Mouse (Mus musculus) liver, postnatal 0 days (tissue): ENCODE measurements around the gene Gm3880. TPM values are rescaled to one million over a fixed set of nuclear protein-coding genes. Genes with fewer than 3 reads are reported as not detected.
"Not testable (repeated sequence)": the region's sequence is repeated elsewhere in the genome, so short reads cannot be mapped to it uniquely, and the experiment has no call there.

Source experiments
- ATAC-seq: fragments of 200-750 bp; cut with Nextera tagmentation; 2 replicates; pipeline ENCODE4 v1.8.0; 2017; ENCODE audit warnings: mild to moderate bottlenecking, moderate library complexity
- DNase-seq: peaks from one replicate; pipeline ENCODE4 v3.0.0-alpha.2; 2016
- H3K27ac ChIP-seq: fragments of 300-500 bp; sonication (generic); 2 replicates; pipeline ENCODE4 v1.5.1; 2014; ENCODE audit warnings: antibody characterized with exemption, moderate library complexity, mild to moderate bottlenecking, low read depth
- H3K27me3 ChIP-seq: fragments of 300-500 bp; sonication (generic); 2 replicates; pipeline ENCODE4 v1.6.1; 2014; ENCODE audit warnings: low read length, control low read depth, mixed read lengths; ENCODE audit not compliant: insufficient read depth
- H3K36me3 ChIP-seq: fragments of 300-500 bp; sonication (generic); replicated peaks from 2 replicates; pipeline ENCODE4 v1.6.1; 2014; ENCODE audit warnings: mild to moderate bottlenecking, control low read depth, low read length, moderate library complexity, mixed read lengths; ENCODE audit not compliant: insufficient read depth
- H3K4me1 ChIP-seq: fragments of 300-500 bp; sonication (generic); 2 replicates; pipeline ENCODE4 v1.6.1; 2014; ENCODE audit warnings: antibody characterized with exemption, mild to moderate bottlenecking, control low read depth; ENCODE audit not compliant: insufficient read depth
- H3K4me2 ChIP-seq: fragments of 300-500 bp; sonication (generic); 2 replicates; pipeline ENCODE4 v1.6.1; 2014; ENCODE audit warnings: low read depth, mild to moderate bottlenecking, low read length, moderate library complexity, mixed read lengths
- H3K4me3 ChIP-seq: fragments of 300-500 bp; sonication (generic); 2 replicates; pipeline ENCODE4 v1.5.1; 2014; ENCODE audit warnings: low read depth, low read length
- H3K9ac ChIP-seq: fragments of 300-500 bp; sonication (generic); replicated peaks from 2 replicates; pipeline ENCODE4 v1.6.1; 2014; ENCODE audit warnings: mild to moderate bottlenecking, moderate library complexity
- H3K9me3 ChIP-seq: fragments of 300-500 bp; sonication (generic); 2 replicates; pipeline ENCODE4 v1.6.1; 2016; ENCODE audit warnings: mild to moderate bottlenecking, control low read depth, low read length, mixed read lengths
- CTCF ChIP-seq: sonication (generic); IDR thresholded peaks from 2 replicates; pipeline ENCODE4 v1.5.1; 2016; ENCODE audit warnings: antibody characterized with exemption, low read depth
- EP300 ChIP-seq: IDR thresholded peaks from 2 replicates; pipeline ENCODE4 v1.6.1; 2016; ENCODE audit warnings: antibody characterized with exemption, low read depth, mild to moderate bottlenecking
- WGBS: fragments of 180-500 bp; shearing (Covaris S2); extraction: QIAGEN DNeasy Blood & Tissue Kit; methylation state at CpG from one replicate; pipeline ENCODE4 v1.1.7; 2014; ENCODE audit not compliant: insufficient replicate concordance; 5-methylcytosine and 5-hydroxymethylcytosine counted together
- polyA plus RNA-seq: library from polyadenylated mRNA; unstranded; fragments of >200 nt; fragmentation: Nextera tagmentation; extraction: Ambion mirVana; gene quantifications from 2 replicates; pipeline ENCODE4 v1.2.1, GENCODE M21; 2015

Gm3880 gene
- polyA plus RNA-seq: not detected in 2 replicates

- H3K9me3 ChIP-seq, H3K27me3 ChIP-seq, DNase-seq, H3K4me1 ChIP-seq, ATAC-seq, H3K36me3 ChIP-seq, H3K4me2 ChIP-seq, H3K27ac ChIP-seq, H3K4me3 ChIP-seq, H3K9ac ChIP-seq: not testable (repeated sequence)
- WGBS: 81% methylated on average over 5 of the region's 5 CpGs
These were observed at the start of gene Gm3880 for GRCm38 (mm10) chrX:102686872-102687271. Gene Gm3880, minus strand, starts transcription at chrX:102686972.

GRCm38 (mm10) chrX:102724226-102724625, 37.5 kb upstream of the Gm3880 start:
- H3K27ac ChIP-seq, H3K9me3 ChIP-seq, H3K9ac ChIP-seq, H3K36me3 ChIP-seq, H3K4me2 ChIP-seq, DNase-seq, H3K4me3 ChIP-seq, H3K27me3 ChIP-seq, H3K4me1 ChIP-seq, ATAC-seq: not testable (repeated sequence)
- WGBS: 77% methylated on average over 6 of the region's 6 CpGs

- H3K9ac ChIP-seq, DNase-seq, H3K27ac ChIP-seq, H3K9me3 ChIP-seq, H3K4me2 ChIP-seq, H3K36me3 ChIP-seq, H3K4me1 ChIP-seq, ATAC-seq, H3K4me3 ChIP-seq, H3K27me3 ChIP-seq: not testable (repeated sequence)
- WGBS: 73% methylated on average over 4 of the region's 10 CpGs
These were observed 20.8 kb upstream of the Gm3880 start, which contains the start of the genes Gm9112 and Dmrtc1b for GRCm38 (mm10) chrX:102707535-102707934. Gene Gm9112, minus strand, starts transcription at chrX:102707635. Gene Dmrtc1b, plus strand, starts transcription at chrX:102707865.

- not testable (repeated sequence) for H3K36me3 ChIP-seq, H3K27ac ChIP-seq, H3K4me3 ChIP-seq, DNase-seq, ATAC-seq, H3K27me3 ChIP-seq, H3K4me2 ChIP-seq, H3K4me1 ChIP-seq, H3K9ac ChIP-seq, H3K9me3 ChIP-seq
- 64% methylated on average over 3 of the region's 3 CpGs for WGBS
These were observed 13.9 kb upstream of the Gm3880 start for GRCm38 (mm10) chrX:102700636-102701035.

GRCm38 (mm10) chrX:102689252-102689651, 2.5 kb upstream of the Gm3880 start:
- H3K4me3 ChIP-seq, H3K9me3 ChIP-seq, H3K27ac ChIP-seq, ATAC-seq, H3K27me3 ChIP-seq, H3K36me3 ChIP-seq, H3K4me1 ChIP-seq, H3K4me2 ChIP-seq, H3K9ac ChIP-seq: not testable (repeated sequence)
- 6% methylated on average over 4 of the region's 4 CpGs for WGBS
- DNase-seq: peak; percentile 12
- TF ChIP-seq CTCF: peak; percentile 58

- 64% methylated on average over 3 of the region's 3 CpGs for WGBS
- not testable (repeated sequence) for DNase-seq, ATAC-seq, H3K27me3 ChIP-seq, H3K4me1 ChIP-seq, H3K27ac ChIP-seq, H3K36me3 ChIP-seq, H3K9ac ChIP-seq, H3K4me2 ChIP-seq, H3K4me3 ChIP-seq, H3K9me3 ChIP-seq
These were observed 2.1 kb downstream of the Gm3880 start for GRCm38 (mm10) chrX:102684706-102685105.

- Histone ChIP-seq H3K27ac (no peak overlapping the region), H3K4me1 (no peaks in the 10 kb centered on the region), H3K9me3 (no peaks in the 10 kb centered on the region), H3K9ac (no peak overlapping the region), H3K4me2 (no peak overlapping the region), H3K36me3 (no peaks in the 10 kb centered on the region), H3K4me3 (no peak overlapping the region), H3K27me3 (no peaks in the 10 kb centered on the region)
- DNase-seq (no peak), ATAC-seq (no peak)
- no peak for TF ChIP-seq CTCF
- no peak for TF ChIP-seq EP300
- WGBS: 62% methylated on average over 2 of the region's 2 CpGs
These were observed 20.1 kb downstream of the Gm3880 start for GRCm38 (mm10) chrX:102666641-102667040.
